Mouse (Mus musculus): ENCODE measurements around the gene Uba52. TPM values are rescaled to one million over a fixed set of nuclear protein-coding genes. Genes with fewer than 3 reads are reported as not detected.
"Not testable (repeated sequence)": the region's sequence is repeated elsewhere in the genome, so short reads cannot be mapped to it uniquely, and the experiment has no call there.

The Uba52 gene
- polyA plus RNA-seq, 1 experiment: 589 TPM

GRCm38 (mm10) chr8:70522592-70523403 lies 12.2 kb upstream of the Uba52 start:
- Histone ChIP-seq H3K4me1 (ENCODE audit: control insufficient read depth, insufficient read depth, low read length) (no peaks in the 10 kb centered on the region; the same call in none of the 2 replicates), H3K27ac (ENCODE audit: insufficient read depth, low read length) (peak overlapping the region; percentile 49), H3K4me3 (ENCODE audit: insufficient read depth, low read length) (peak overlapping the region; percentile 78)
- TF ChIP-seq CTCF (IDR thresholded peaks at IDR 0.05; ENCODE audit: borderline replicate concordance, insufficient read depth, low read length) (0 out of 2 replicates have a peak, but pooled peaks have one; percentile 19), POLR2A (IDR thresholded peaks at IDR 0.05; ENCODE audit: low read depth, low read length) (peak; percentile 54)

GRCm38 (mm10) chr8:70519606-70520005 lies 9.0 kb upstream of the Uba52 start:
- no peak for TF ChIP-seq CTCF (IDR thresholded peaks at IDR 0.05; ENCODE audit: borderline replicate concordance, insufficient read depth, low read length)
- TF ChIP-seq POLR2A (IDR thresholded peaks at IDR 0.05; ENCODE audit: low read depth, low read length): no peak

GRCm38 (mm10) chr8:70519043-70519442 lies 8.4 kb upstream of the Uba52 start:
- Histone ChIP-seq H3K4me3 (ENCODE audit: insufficient read depth, low read length) (no peak overlapping the region), H3K4me1 (ENCODE audit: control insufficient read depth, insufficient read depth, low read length) (no peaks in the 10 kb centered on the region; the same call in none of the 2 replicates), H3K27ac (ENCODE audit: insufficient read depth, low read length) (no peak overlapping the region)
- no peak for TF ChIP-seq POLR2A (IDR thresholded peaks at IDR 0.05; ENCODE audit: low read depth, low read length)
- no peak for TF ChIP-seq CTCF (IDR thresholded peaks at IDR 0.05; ENCODE audit: borderline replicate concordance, insufficient read depth, low read length)

More at GRCm38 (mm10) chr8:70519606-70520005, 9.0 kb upstream of the Uba52 start:
- no peak overlapping the region for H3K4me3 ChIP-seq (ENCODE audit: insufficient read depth, low read length)
- H3K4me1 ChIP-seq (ENCODE audit: control insufficient read depth, insufficient read depth, low read length): no peaks in the 10 kb centered on the region; the same call in none of the 2 replicates
- H3K27ac ChIP-seq (ENCODE audit: insufficient read depth, low read length): no peak overlapping the region

GRCm38 (mm10) chr8:70517940-70518643 lies 7.5 kb upstream of the Uba52 start:
- TF ChIP-seq POLR2A (IDR thresholded peaks at IDR 0.05; ENCODE audit: low read depth, low read length) (no peak), CTCF (IDR thresholded peaks at IDR 0.05; ENCODE audit: borderline replicate concordance, insufficient read depth, low read length) (no peak)
- Histone ChIP-seq H3K27ac (ENCODE audit: insufficient read depth, low read length) (no peak overlapping the region), H3K4me3 (ENCODE audit: insufficient read depth, low read length) (no peak overlapping the region), H3K4me1 (ENCODE audit: control insufficient read depth, insufficient read depth, low read length) (no peaks in the 10 kb centered on the region; the same call in none of the 2 replicates)

- Histone ChIP-seq H3K27ac (ENCODE audit: insufficient read depth, low read length) (no peak overlapping the region), H3K4me3 (ENCODE audit: insufficient read depth, low read length) (no peak overlapping the region), H3K4me1 (ENCODE audit: control insufficient read depth, insufficient read depth, low read length) (no peaks in the 10 kb centered on the region)
- TF ChIP-seq CTCF (IDR thresholded peaks at IDR 0.05; ENCODE audit: borderline replicate concordance, insufficient read depth, low read length): no peak
Measured at GRCm38 (mm10) chr8:70513441-70513840, 2.8 kb upstream of the Uba52 start.

GRCm38 (mm10) chr8:70512253-70512903 lies 1.8 kb upstream of the Uba52 start:
- no peak for TF ChIP-seq POLR2A (IDR thresholded peaks at IDR 0.05; ENCODE audit: low read depth, low read length)
- no peak for TF ChIP-seq CTCF (IDR thresholded peaks at IDR 0.05; ENCODE audit: borderline replicate concordance, insufficient read depth, low read length)
- Histone ChIP-seq H3K4me1 (ENCODE audit: control insufficient read depth, insufficient read depth, low read length) (no peaks in the 10 kb centered on the region), H3K4me3 (ENCODE audit: insufficient read depth, low read length) (no peak overlapping the region), H3K27ac (ENCODE audit: insufficient read depth, low read length) (no peak overlapping the region)

- TF ChIP-seq POLR2A (IDR thresholded peaks at IDR 0.05; ENCODE audit: low read depth, low read length): no peak
- no peak for TF ChIP-seq CTCF (IDR thresholded peaks at IDR 0.05; ENCODE audit: borderline replicate concordance, insufficient read depth, low read length)
- Histone ChIP-seq H3K27ac (ENCODE audit: insufficient read depth, low read length) (no peak overlapping the region), H3K4me1 (ENCODE audit: control insufficient read depth, insufficient read depth, low read length) (no peaks in the 10 kb centered on the region), H3K4me3 (ENCODE audit: insufficient read depth, low read length) (no peak overlapping the region)
Measured at GRCm38 (mm10) chr8:70511770-70512169, 1.2 kb upstream of the Uba52 start.

GRCm38 (mm10) chr8:70511174-70511573 lies 573 bp upstream of the Uba52 start:
- H3K4me1 ChIP-seq (ENCODE audit: control insufficient read depth, insufficient read depth, low read length); H3K27ac ChIP-seq (ENCODE audit: insufficient read depth, low read length): not testable (repeated sequence)
- H3K4me3 ChIP-seq (ENCODE audit: insufficient read depth, low read length): peak overlapping the region; percentile 98

GRCm38 (mm10) chr8:70509281-70509952 lies 1.2 kb downstream of the Uba52 start:
- peak overlapping the region; percentile 98 for H3K4me3 ChIP-seq (ENCODE audit: insufficient read depth, low read length)
- H3K27ac ChIP-seq (ENCODE audit: insufficient read depth, low read length): no peak overlapping the region
- H3K4me1 ChIP-seq (ENCODE audit: control insufficient read depth, insufficient read depth, low read length): peaks cover 5% of the 10 kb centered on the region; the same call in 1 of the 2 replicates
- no peak for TF ChIP-seq CTCF (IDR thresholded peaks at IDR 0.05; ENCODE audit: borderline replicate concordance, insufficient read depth, low read length)
- TF ChIP-seq POLR2A (IDR thresholded peaks at IDR 0.05; ENCODE audit: low read depth, low read length): no peak
